Mouse (Mus musculus) midbrain, postnatal 0 days (tissue): ENCODE results near the gene Ly6g5b. TPM values are rescaled to one million over a fixed set of nuclear protein-coding genes. Genes with fewer than 3 reads are reported as not detected.

ENCODE experiments used
- ATAC-seq: fragments of 200-750 bp; cut with Nextera tagmentation; 2 replicates; pipeline ENCODE4 v1.8.0; 2017; ENCODE audit warnings: moderate number of reproducible peaks, mild to moderate bottlenecking, moderate TSS enrichment, moderate library complexity; ENCODE audit not compliant: low FRiP score
- DNase-seq: peaks from one replicate; pipeline ENCODE4 v3.0.0-alpha.2; 2015; ENCODE audit warnings: low spot score
- H3K27ac ChIP-seq: fragments of 300-500 bp; sonication (generic); 2 replicates; pipeline ENCODE4 v1.5.1; 2014; ENCODE audit warnings: low read depth, mild to moderate bottlenecking, low read length, mixed read lengths
- H3K27me3 ChIP-seq: fragments of 300-500 bp; sonication (generic); 2 replicates; pipeline ENCODE4 v1.6.1; 2014; ENCODE audit warnings: low read length, control low read depth, mixed read lengths; ENCODE audit not compliant: insufficient read depth
- H3K36me3 ChIP-seq: fragments of 300-500 bp; sonication (generic); 2 replicates; pipeline ENCODE4 v1.6.1; 2014; ENCODE audit warnings: low read length, control low read depth, mixed read lengths; ENCODE audit not compliant: insufficient read depth
- H3K4me1 ChIP-seq: fragments of 300-500 bp; sonication (generic); 2 replicates; pipeline ENCODE4 v1.6.1; 2014; ENCODE audit warnings: mild to moderate bottlenecking, control low read depth, antibody characterized with exemption, low read length, mixed read lengths; ENCODE audit not compliant: insufficient read depth
- H3K4me2 ChIP-seq: fragments of 300-500 bp; sonication (generic); 2 replicates; pipeline ENCODE4 v1.6.1; 2014; ENCODE audit warnings: low read depth, mild to moderate bottlenecking, low read length, mixed read lengths; ENCODE audit not compliant: poor library complexity, severe bottlenecking
- H3K4me3 ChIP-seq: fragments of 300-500 bp; sonication (generic); 2 replicates; pipeline ENCODE4 v1.5.1; 2014; ENCODE audit warnings: low read depth, mild to moderate bottlenecking, low read length, moderate library complexity
- H3K9ac ChIP-seq: fragments of 300-500 bp; sonication (generic); replicated peaks from 2 replicates; pipeline ENCODE4 v1.6.1; 2014; ENCODE audit warnings: mild to moderate bottlenecking, low read length, moderate library complexity, mixed read lengths; ENCODE audit not compliant: poor library complexity, severe bottlenecking
- H3K9me3 ChIP-seq: fragments of 300-500 bp; sonication (generic); 2 replicates; pipeline ENCODE4 v1.6.1; 2016; ENCODE audit warnings: low read length, control low read depth
- CTCF ChIP-seq: IDR thresholded peaks from 2 replicates; pipeline ENCODE4 v1.5.1; 2016; ENCODE audit warnings: antibody characterized with exemption, mild to moderate bottlenecking
- WGBS: fragments of 180-500 bp; shearing (Covaris S2); extraction: QIAGEN DNeasy Blood & Tissue Kit; methylation state at CpG from one replicate; pipeline ENCODE4 v1.1.7; 2014; 5-methylcytosine and 5-hydroxymethylcytosine counted together
- polyA plus RNA-seq: library from polyadenylated mRNA; unstranded; fragments of >200 nt; fragmentation: Nextera tagmentation; extraction: Ambion mirVana; gene quantifications from 2 replicates; pipeline ENCODE4 v1.2.1, GENCODE M21; 2015
- total RNA-seq: library from RNA; depleted of rRNA; stranded (reverse); fragments of >200 nt; gene quantifications from 2 replicates; pipeline ENCODE4 v1.2.3, GENCODE M21; 2014

The Ly6g5b gene
- total and polyA plus RNA-seq, 2 experiments from 2014 or later: 0.99 to 1.8 TPM

DNA sequence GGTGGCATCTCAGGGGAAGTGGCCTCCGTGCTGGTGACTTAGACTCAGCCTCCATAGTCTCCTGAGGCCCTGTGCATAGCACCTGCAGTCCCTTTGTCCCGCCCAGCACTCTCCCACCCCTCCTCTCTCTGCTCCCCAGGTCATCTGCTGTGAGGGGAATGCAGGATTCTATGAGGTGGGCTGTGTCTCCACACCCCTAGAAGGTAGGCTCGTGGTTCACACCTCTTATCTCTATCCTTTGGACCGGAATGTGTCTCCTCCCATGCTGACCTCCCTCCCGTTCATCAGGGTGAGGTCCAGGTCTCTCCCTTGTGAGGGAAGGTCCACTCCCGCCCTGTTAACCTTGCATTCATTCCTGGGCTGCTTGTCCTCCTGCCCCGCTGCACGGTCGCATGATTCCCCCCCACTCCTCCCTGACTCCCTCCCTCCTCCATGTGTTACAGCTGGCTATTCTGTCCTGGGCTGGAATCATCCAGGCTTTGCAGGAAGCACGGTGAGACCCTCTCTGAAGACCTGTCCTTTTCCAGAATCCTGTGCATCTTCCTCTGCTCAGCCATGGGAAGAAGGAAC lies 14.9 kb downstream of the Ly6g5b start:
- Histone ChIP-seq H3K4me1 (no peaks in the 10 kb centered on the region), H3K4me3 (no peak overlapping the region), H3K9ac (no peak overlapping the region), H3K36me3 (peaks cover 73% of the 10 kb centered on the region), H3K9me3 (no peaks in the 10 kb centered on the region), H3K27ac (no peak overlapping the region), H3K4me2 (no peak overlapping the region), H3K27me3 (no peaks in the 10 kb centered on the region)
- no peak for DNase-seq
- WGBS: 79% methylated on average over 10 of the region's 10 CpGs
- no peak for TF ChIP-seq CTCF
- ATAC-seq: no peak

DNA sequence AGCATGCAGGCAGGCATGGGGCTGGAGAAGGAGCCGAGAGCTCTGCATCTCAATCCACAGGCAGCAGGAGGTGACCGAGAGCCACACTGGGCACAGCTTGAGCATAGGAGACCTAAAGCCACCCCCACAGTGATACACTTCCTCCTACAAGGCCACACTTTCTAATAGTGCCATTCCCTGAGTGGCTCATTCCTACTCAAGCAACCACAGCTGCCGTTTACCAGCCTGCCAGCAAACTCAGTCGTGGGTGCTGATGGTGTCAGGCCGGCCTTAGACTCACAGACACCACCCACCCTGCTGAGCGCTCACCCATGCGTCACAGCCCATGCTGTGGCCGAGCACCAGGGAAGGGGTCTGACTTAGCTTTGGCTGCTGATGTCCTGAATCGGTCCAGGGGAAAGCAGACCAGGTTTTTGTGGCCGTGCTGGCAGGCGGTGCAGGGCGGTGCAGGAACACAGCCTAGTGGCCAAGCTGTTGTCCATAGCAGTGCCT lies 18.0 kb downstream of the Ly6g5b start:
- no peak overlapping the region for H3K4me3 ChIP-seq

DNA sequence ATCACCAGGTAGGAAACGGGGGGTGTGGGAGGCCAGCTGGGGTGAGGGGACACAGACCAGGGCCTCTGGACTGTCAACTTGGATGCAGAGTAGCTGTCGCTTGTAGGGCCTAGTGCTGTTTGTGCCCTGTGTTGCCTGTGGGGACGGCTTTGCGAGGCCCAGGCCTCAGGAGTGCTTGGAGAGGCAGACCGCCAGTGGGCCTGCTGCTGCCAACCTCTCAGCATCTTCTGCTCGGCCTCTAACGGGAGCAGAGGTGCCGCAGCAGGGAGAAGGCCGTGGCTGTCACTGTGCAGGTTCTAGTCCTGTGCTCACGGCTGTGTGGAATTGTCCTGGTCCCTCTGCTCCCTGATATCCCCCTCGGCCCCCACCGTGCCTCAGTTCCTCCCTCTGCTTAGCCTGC lies 18.6 kb downstream of the Ly6g5b start:
- H3K4me1 ChIP-seq: no peaks in the 10 kb centered on the region
- peaks cover 75% of the 10 kb centered on the region for H3K36me3 ChIP-seq
- no peak overlapping the region for H3K4me3 ChIP-seq
- no peak for DNase-seq
- H3K27me3 ChIP-seq: no peaks in the 10 kb centered on the region
- no peak for TF ChIP-seq CTCF
- H3K9me3 ChIP-seq: no peaks in the 10 kb centered on the region
- 81% methylated on average over 12 of the region's 12 CpGs for WGBS
- no peak for ATAC-seq
- H3K4me2 ChIP-seq: no peak overlapping the region
- 0 out of 2 replicates have a peak overlapping the region, but pooled peaks have one; percentile 13 for H3K9ac ChIP-seq
- no peak overlapping the region for H3K27ac ChIP-seq

More for the DNA sequence above, 18.0 kb downstream of the Ly6g5b start:
- peaks cover 78% of the 10 kb centered on the region for H3K36me3 ChIP-seq
- TF ChIP-seq CTCF: no peak
- H3K27me3 ChIP-seq: no peaks in the 10 kb centered on the region
- H3K27ac ChIP-seq: no peak overlapping the region
- no peaks in the 10 kb centered on the region for H3K4me1 ChIP-seq
- no peaks in the 10 kb centered on the region for H3K9me3 ChIP-seq
- H3K9ac ChIP-seq: no peak overlapping the region
- H3K4me2 ChIP-seq: no peak overlapping the region
- DNase-seq (no peak), ATAC-seq (no peak)
- WGBS: 74% methylated on average over 12 of the region's 12 CpGs

DNA sequence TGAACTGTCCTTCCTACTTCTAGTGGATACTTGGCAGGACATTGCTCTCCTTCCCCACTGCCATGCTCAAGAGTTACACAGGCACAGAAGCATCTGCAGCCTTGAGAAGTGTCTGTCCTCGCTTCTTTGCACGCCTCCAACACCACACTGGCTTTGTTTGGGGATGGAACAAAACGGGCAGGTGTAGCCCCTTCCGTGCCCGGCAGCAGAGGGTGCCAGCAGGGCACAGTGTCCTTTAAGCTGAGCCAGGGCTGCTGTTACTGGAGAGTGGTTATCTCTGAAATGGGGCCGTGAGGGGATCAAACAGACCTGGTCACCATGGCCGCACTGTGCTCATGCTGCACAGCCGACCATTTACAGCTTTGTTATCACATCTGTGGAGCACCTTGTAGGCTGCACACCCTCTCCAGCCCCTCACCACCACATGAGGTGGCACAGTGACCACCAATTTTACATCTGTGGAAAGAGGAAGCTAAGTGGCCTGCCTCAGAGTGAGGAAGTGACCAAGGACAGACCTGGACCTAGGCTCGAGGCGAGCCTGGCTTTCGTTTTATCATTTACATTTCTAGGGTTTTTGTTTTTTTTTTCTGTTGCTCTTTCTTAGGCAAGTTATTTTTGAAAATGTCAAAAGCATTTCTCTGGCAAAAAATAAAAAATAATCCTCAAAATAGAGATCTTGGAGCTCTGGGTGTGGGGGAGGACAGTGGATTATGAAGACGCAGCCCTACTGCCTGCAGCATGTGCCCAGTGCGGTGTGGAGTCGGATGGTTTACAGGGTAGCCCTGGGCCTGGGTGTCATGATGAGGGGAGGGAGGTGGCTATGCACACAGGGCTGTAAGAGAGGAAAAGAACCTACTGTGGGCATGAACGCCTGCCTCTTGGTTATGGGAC lies 20.5 kb downstream of the Ly6g5b start:
- H3K36me3 ChIP-seq: peaks cover 60% of the 10 kb centered on the region

DNA sequence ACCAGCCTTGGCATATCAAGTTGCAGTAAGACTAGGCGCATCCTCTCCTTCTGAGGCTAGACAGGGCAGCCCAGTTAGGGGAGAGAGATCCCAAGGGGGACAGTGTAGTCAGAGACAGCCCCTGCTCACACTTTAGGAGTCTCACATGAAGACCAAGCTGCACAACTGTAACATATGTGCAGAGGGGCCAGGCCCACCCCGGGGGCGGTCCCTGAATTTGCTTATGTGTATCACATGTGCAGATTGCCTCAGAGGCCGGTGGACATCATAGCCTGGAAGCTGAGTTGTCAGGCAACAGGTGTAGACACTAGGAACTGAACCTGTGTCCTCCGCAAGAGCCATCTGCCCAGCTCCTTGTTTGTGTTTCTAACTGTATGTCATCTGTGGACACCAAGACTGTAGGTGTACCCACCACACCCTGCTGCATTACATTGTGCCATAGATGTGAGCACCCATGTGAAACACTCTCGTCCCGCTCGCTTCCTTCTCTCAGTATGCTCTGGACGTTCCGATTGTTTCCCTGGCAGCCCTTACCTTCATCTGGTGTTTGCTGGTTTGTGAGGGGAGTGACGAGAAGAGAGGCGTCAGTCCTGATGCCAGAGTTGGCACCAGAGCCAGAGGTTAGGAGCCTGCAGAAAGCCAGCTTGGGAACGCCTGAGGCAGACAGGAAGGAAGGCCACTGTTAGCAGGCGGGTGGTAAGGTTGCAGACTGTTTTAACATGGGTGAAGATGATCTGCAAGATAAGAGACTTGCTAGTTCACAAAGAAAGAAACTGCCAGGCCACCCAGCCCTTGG lies 22.6 kb downstream of the Ly6g5b start:
- WGBS: 91% methylated on average over 14 of the region's 14 CpGs
- H3K27ac ChIP-seq: no peak overlapping the region
- DNase-seq: no peak
- H3K27me3 ChIP-seq: no peaks in the 10 kb centered on the region
- H3K4me3 ChIP-seq: no peak overlapping the region
- no peak for TF ChIP-seq CTCF
- peaks cover 45% of the 10 kb centered on the region for H3K36me3 ChIP-seq
- H3K4me2 ChIP-seq: no peak overlapping the region
- ATAC-seq: no peak
- 0 out of 2 replicates have a peak, but pooled peaks cover 4% of the 10 kb centered on the region for H3K4me1 ChIP-seq
- no peaks in the 10 kb centered on the region for H3K9me3 ChIP-seq
- no peak overlapping the region for H3K9ac ChIP-seq

More for the DNA sequence above, 20.5 kb downstream of the Ly6g5b start:
- no peak for TF ChIP-seq CTCF
- Histone ChIP-seq H3K4me2 (no peak overlapping the region), H3K9me3 (no peaks in the 10 kb centered on the region), H3K4me3 (no peak overlapping the region), H3K4me1 (0 out of 2 replicates have a peak, but pooled peaks cover 4% of the 10 kb centered on the region), H3K27ac (no peak overlapping the region), H3K9ac (no peak overlapping the region), H3K27me3 (no peaks in the 10 kb centered on the region)
- no peak for ATAC-seq
- WGBS: 90% methylated on average over 15 of the region's 15 CpGs
- DNase-seq: no peak
